Mouse (Mus musculus): Measurements from ENCODE around the gene Trpm7. TPM values are rescaled to one million over a fixed set of nuclear protein-coding genes. Genes with fewer than 3 reads are reported as not detected.

Gene Trpm7
- polyA plus RNA-seq, 1 experiment from 2014 or later: 43.7 TPM

- Histone ChIP-seq H3K9me3 (ENCODE audit: control insufficient read depth, low read length) (no peaks in the 10 kb centered on the region), H3K4me1 (replicated peaks; ENCODE audit: control insufficient read depth, insufficient read depth, low read length) (no peaks in the 10 kb centered on the region), H3K4me2 (ENCODE audit: low read length) (no peak overlapping the region), H3K27ac (ENCODE audit: low read depth) (no peak overlapping the region), H3K27me3 (replicated peaks; ENCODE audit: control insufficient read depth, insufficient read depth, low read length) (no peaks in the 10 kb centered on the region), H3K36me3 (ENCODE audit: control insufficient read depth, insufficient read depth, low read length) (no peaks in the 10 kb centered on the region), H3K4me3 (ENCODE audit: low read depth, low read length) (no peak overlapping the region), H3K9ac (ENCODE audit: low read length) (no peak overlapping the region)
- DNase-seq (ENCODE audit: low spot score) (peak; percentile 12), ATAC-seq (replicated peaks; ENCODE audit: low FRiP score, low TSS enrichment, low read depth) (no peak)
- WGBS: 61% methylated on average over 4 of the region's 4 CpGs
Observed at GRCm38 (mm10) chr2:126775951-126776350, 100.1 kb downstream of the Trpm7 start.

GRCm38 (mm10) chr2:126772217-126772616 is 103.8 kb downstream of the Trpm7 start:
- Histone ChIP-seq H3K9ac (ENCODE audit: low read length) (no peak overlapping the region), H3K27ac (ENCODE audit: low read depth) (no peak overlapping the region), H3K27me3 (replicated peaks; ENCODE audit: control insufficient read depth, insufficient read depth, low read length) (no peaks in the 10 kb centered on the region), H3K9me3 (ENCODE audit: control insufficient read depth, low read length) (no peaks in the 10 kb centered on the region), H3K36me3 (ENCODE audit: control insufficient read depth, insufficient read depth, low read length) (no peaks in the 10 kb centered on the region), H3K4me2 (ENCODE audit: low read length) (no peak overlapping the region), H3K4me3 (ENCODE audit: low read depth, low read length) (no peak overlapping the region), H3K4me1 (replicated peaks; ENCODE audit: control insufficient read depth, insufficient read depth, low read length) (no peaks in the 10 kb centered on the region)
- ATAC-seq (replicated peaks; ENCODE audit: low FRiP score, low TSS enrichment, low read depth): no peak
- WGBS: 92% methylated on average over 5 of the region's 5 CpGs
- no peak for DNase-seq (ENCODE audit: low spot score)

- Histone ChIP-seq H3K36me3 (ENCODE audit: control insufficient read depth, insufficient read depth, low read length) (no peaks in the 10 kb centered on the region), H3K4me3 (ENCODE audit: low read depth, low read length) (no peak overlapping the region), H3K4me1 (replicated peaks; ENCODE audit: control insufficient read depth, insufficient read depth, low read length) (no peaks in the 10 kb centered on the region), H3K9ac (ENCODE audit: low read length) (no peak overlapping the region), H3K4me2 (ENCODE audit: low read length) (no peak overlapping the region), H3K9me3 (ENCODE audit: control insufficient read depth, low read length) (no peaks in the 10 kb centered on the region), H3K27me3 (replicated peaks; ENCODE audit: control insufficient read depth, insufficient read depth, low read length) (no peaks in the 10 kb centered on the region), H3K27ac (ENCODE audit: low read depth) (no peak overlapping the region)
- WGBS: 67% methylated on average over 19 of the region's 19 CpGs
- DNase-seq (ENCODE audit: low spot score) (no peak), ATAC-seq (replicated peaks; ENCODE audit: low FRiP score, low TSS enrichment, low read depth) (no peak)
Observed at GRCm38 (mm10) chr2:126769431-126770181, 106.4 kb downstream of the Trpm7 start.

GRCm38 (mm10) chr2:126768194-126768593 is 107.8 kb downstream of the Trpm7 start:
- Histone ChIP-seq H3K27ac (ENCODE audit: low read depth) (no peak overlapping the region), H3K4me3 (ENCODE audit: low read depth, low read length) (no peak overlapping the region), H3K27me3 (replicated peaks; ENCODE audit: control insufficient read depth, insufficient read depth, low read length) (no peaks in the 10 kb centered on the region), H3K9ac (ENCODE audit: low read length) (no peak overlapping the region), H3K4me1 (replicated peaks; ENCODE audit: control insufficient read depth, insufficient read depth, low read length) (no peaks in the 10 kb centered on the region), H3K4me2 (ENCODE audit: low read length) (no peak overlapping the region), H3K36me3 (ENCODE audit: control insufficient read depth, insufficient read depth, low read length) (peaks cover 2% of the 10 kb centered on the region), H3K9me3 (ENCODE audit: control insufficient read depth, low read length) (no peaks in the 10 kb centered on the region)
- WGBS: 71% methylated on average over 4 of the region's 4 CpGs
- ATAC-seq (replicated peaks; ENCODE audit: low FRiP score, low TSS enrichment, low read depth) (no peak), DNase-seq (ENCODE audit: low spot score) (no peak)

- Histone ChIP-seq H3K4me1 (replicated peaks; ENCODE audit: control insufficient read depth, insufficient read depth, low read length) (no peaks in the 10 kb centered on the region), H3K4me3 (ENCODE audit: low read depth, low read length) (no peak overlapping the region), H3K36me3 (ENCODE audit: control insufficient read depth, insufficient read depth, low read length) (peaks cover 8% of the 10 kb centered on the region), H3K27me3 (replicated peaks; ENCODE audit: control insufficient read depth, insufficient read depth, low read length) (no peaks in the 10 kb centered on the region), H3K27ac (ENCODE audit: low read depth) (no peak overlapping the region), H3K9ac (ENCODE audit: low read length) (no peak overlapping the region), H3K4me2 (ENCODE audit: low read length) (no peak overlapping the region), H3K9me3 (ENCODE audit: control insufficient read depth, low read length) (no peaks in the 10 kb centered on the region)
- DNase-seq (ENCODE audit: low spot score) (no peak), ATAC-seq (replicated peaks; ENCODE audit: low FRiP score, low TSS enrichment, low read depth) (no peak)
- WGBS: 92% methylated on average over 3 of the region's 3 CpGs
Observed at GRCm38 (mm10) chr2:126767599-126767998, 108.4 kb downstream of the Trpm7 start.

GRCm38 (mm10) chr2:126765867-126766582 is 110.0 kb downstream of the Trpm7 start:
- Histone ChIP-seq H3K4me1 (replicated peaks; ENCODE audit: control insufficient read depth, insufficient read depth, low read length) (no peaks in the 10 kb centered on the region), H3K4me2 (ENCODE audit: low read length) (no peak overlapping the region), H3K36me3 (ENCODE audit: control insufficient read depth, insufficient read depth, low read length) (peaks cover 23% of the 10 kb centered on the region), H3K4me3 (ENCODE audit: low read depth, low read length) (no peak overlapping the region), H3K27me3 (replicated peaks; ENCODE audit: control insufficient read depth, insufficient read depth, low read length) (no peaks in the 10 kb centered on the region), H3K9me3 (ENCODE audit: control insufficient read depth, low read length) (no peaks in the 10 kb centered on the region), H3K9ac (ENCODE audit: low read length) (no peak overlapping the region), H3K27ac (ENCODE audit: low read depth) (no peak overlapping the region)
- DNase-seq (ENCODE audit: low spot score): no peak
- WGBS: 42% methylated on average over 11 of the region's 11 CpGs
- ATAC-seq (replicated peaks; ENCODE audit: low FRiP score, low TSS enrichment, low read depth): no peak

- H3K36me3 ChIP-seq (ENCODE audit: control insufficient read depth, insufficient read depth, low read length): peaks cover 89% of the 10 kb centered on the region
- no peak overlapping the region for H3K4me2 ChIP-seq (ENCODE audit: low read length)
- H3K4me3 ChIP-seq (ENCODE audit: low read depth, low read length): no peak overlapping the region
- 94% methylated on average over 7 of the region's 7 CpGs for WGBS
- H3K9ac ChIP-seq (ENCODE audit: low read length): no peak overlapping the region
- ATAC-seq (replicated peaks; ENCODE audit: low FRiP score, low TSS enrichment, low read depth): no peak
- DNase-seq (ENCODE audit: low spot score): no peak
- H3K4me1 ChIP-seq (replicated peaks; ENCODE audit: control insufficient read depth, insufficient read depth, low read length): no peaks in the 10 kb centered on the region
- H3K9me3 ChIP-seq (ENCODE audit: control insufficient read depth, low read length): no peaks in the 10 kb centered on the region
- no peak overlapping the region for H3K27ac ChIP-seq (ENCODE audit: low read depth)
- no peaks in the 10 kb centered on the region for H3K27me3 ChIP-seq (replicated peaks; ENCODE audit: control insufficient read depth, insufficient read depth, low read length)
Observed at GRCm38 (mm10) chr2:126759351-126759750, 116.7 kb downstream of the Trpm7 start.

- no peak overlapping the region for H3K9ac ChIP-seq (ENCODE audit: low read length)
- no peak for ATAC-seq (replicated peaks; ENCODE audit: low FRiP score, low TSS enrichment, low read depth)
- no peak overlapping the region for H3K27ac ChIP-seq (ENCODE audit: low read depth)
- no peak overlapping the region for H3K4me2 ChIP-seq (ENCODE audit: low read length)
- peak; percentile 16 for DNase-seq (ENCODE audit: low spot score)
- WGBS: 97% methylated on average over 6 of the region's 6 CpGs
- H3K9me3 ChIP-seq (ENCODE audit: control insufficient read depth, low read length): no peaks in the 10 kb centered on the region
- H3K4me3 ChIP-seq (ENCODE audit: low read depth, low read length): no peak overlapping the region
- no peaks in the 10 kb centered on the region for H3K4me1 ChIP-seq (replicated peaks; ENCODE audit: control insufficient read depth, insufficient read depth, low read length)
- H3K27me3 ChIP-seq (replicated peaks; ENCODE audit: control insufficient read depth, insufficient read depth, low read length): no peaks in the 10 kb centered on the region
- H3K36me3 ChIP-seq (ENCODE audit: control insufficient read depth, insufficient read depth, low read length): peaks cover 96% of the 10 kb centered on the region
Observed at GRCm38 (mm10) chr2:126755664-126756063, 120.4 kb downstream of the Trpm7 start.

- no peaks in the 10 kb centered on the region for H3K4me1 ChIP-seq (replicated peaks; ENCODE audit: control insufficient read depth, insufficient read depth, low read length)
- H3K4me3 ChIP-seq (ENCODE audit: low read depth, low read length): no peak overlapping the region
- H3K4me2 ChIP-seq (ENCODE audit: low read length): no peak overlapping the region
- no peak overlapping the region for H3K27ac ChIP-seq (ENCODE audit: low read depth)
- 90% methylated on average over 5 of the region's 5 CpGs for WGBS
- no peaks in the 10 kb centered on the region for H3K27me3 ChIP-seq (replicated peaks; ENCODE audit: control insufficient read depth, insufficient read depth, low read length)
- H3K36me3 ChIP-seq (ENCODE audit: control insufficient read depth, insufficient read depth, low read length): peaks cover 77% of the 10 kb centered on the region
- no peaks in the 10 kb centered on the region for H3K9me3 ChIP-seq (ENCODE audit: control insufficient read depth, low read length)
- DNase-seq (ENCODE audit: low spot score): no peak
- ATAC-seq (replicated peaks; ENCODE audit: low FRiP score, low TSS enrichment, low read depth): no peak
- no peak overlapping the region for H3K9ac ChIP-seq (ENCODE audit: low read length)
Observed at GRCm38 (mm10) chr2:126743389-126743788, 132.6 kb downstream of the Trpm7 start.
